Mouse (Mus musculus): ENCODE results near the gene Ltbr.

GRCm38 (mm10) chr6:125292256-125292655 is 21.4 kb downstream of the Ltbr start:
- no peak for TF ChIP-seq MAFK (IDR thresholded peaks at IDR 0.05; ENCODE audit: insufficient replicate concordance, low read length)
- no peak for TF ChIP-seq CTCF (conservative IDR thresholded peaks at IDR 0.05 in 1 of 2, IDR thresholded peaks at IDR 0.05 in 1 of 2; ENCODE audit: low read depth in 2 of 2, low read length in 2 of 2)
- no peak for TF ChIP-seq PAX5 (IDR thresholded peaks at IDR 0.05; ENCODE audit: low read length)
- no peak for TF ChIP-seq ELF1 (IDR thresholded peaks at IDR 0.05; ENCODE audit: low read depth, low read length)
- TF ChIP-seq MAZ (IDR thresholded peaks at IDR 0.05; ENCODE audit: low read depth, low read length): no peak
- TF ChIP-seq E2F4 (IDR thresholded peaks at IDR 0.05; ENCODE audit: insufficient replicate concordance, low read depth, low read length): no peak
- TF ChIP-seq POLR2A (IDR thresholded peaks at IDR 0.05; ENCODE audit: low read depth, low read length): no peak

All from CH12.LX (cell line).